Mouse (Mus musculus) cerebellum, adult 2 months (tissue): Measurements from ENCODE around the gene Dtx3l.

Source experiments
- CTCF ChIP-seq: fragments of 200-500 bp; IDR thresholded peaks from 2 replicates; pipeline ENCODE4 v1.5.1; 2011; ENCODE audit warnings: low read depth, mild to moderate bottlenecking, control low read depth, low read length, moderate library complexity, borderline replicate concordance; ENCODE audit not compliant: insufficient read depth
- POLR2A ChIP-seq: fragments of 200-500 bp; IDR thresholded peaks from 2 replicates; pipeline ENCODE4 v1.6.1; 2011; ENCODE audit warnings: low read length, control low read depth, borderline replicate concordance; ENCODE audit not compliant: insufficient read depth

- TF ChIP-seq CTCF (no peak), POLR2A (no peak)
Observed at GRCm38 (mm10) chr16:35981363-35981821, 42.4 kb upstream of the Dtx3l start.
